Mouse (Mus musculus): Measurements from ENCODE around the gene Vmn2r40.
"Not testable (repeated sequence)": the region's sequence is repeated elsewhere in the genome, so short reads cannot be mapped to it uniquely, and the experiment has no call there.

Vmn2r40 gene

DNA sequence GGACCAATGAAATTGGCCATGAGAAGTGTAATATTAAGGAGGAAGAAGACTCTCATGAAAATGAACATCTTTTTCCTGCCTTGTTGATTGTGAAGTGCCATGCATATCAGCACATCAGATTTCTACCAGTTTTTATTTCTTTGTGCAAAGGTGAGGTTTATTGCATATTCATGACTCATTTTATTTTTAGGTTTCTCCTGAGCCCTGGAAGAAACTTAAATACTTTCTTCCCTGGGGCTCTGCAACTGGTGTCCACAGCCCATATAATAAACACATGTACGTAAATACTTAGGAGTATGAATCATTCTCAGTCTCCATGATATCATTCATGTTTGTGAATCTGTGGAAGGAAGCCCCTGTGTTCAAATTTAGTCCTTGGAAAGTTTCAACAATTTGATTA is at the start of gene Vmn2r40:
Vmn2r40 (minus strand) TSS at position 101 of the 400 bp plus-strand sequence.
- not testable (repeated sequence) for DNase-seq (ENCODE audit: low read depth, low spot score)
